Mouse (Mus musculus) neural tube, embryonic 15.5 days (tissue): ENCODE measurements around the gene Inafm2. TPM values are rescaled to one million over a fixed set of nuclear protein-coding genes. Genes with fewer than 3 reads are reported as not detected.
A peak's percentile ranks its signal among the peaks of the same experiment; 100 is the strongest.

Experiments
- ATAC-seq: fragments of 200-750 bp; cut with Nextera tagmentation; 2 replicates; pipeline ENCODE4 v1.8.0; 2017; ENCODE audit warnings: mild to moderate bottlenecking, moderate TSS enrichment, moderate library complexity; ENCODE audit not compliant: low FRiP score
- H3K27ac ChIP-seq: fragments of 300-500 bp; sonication (generic); replicated peaks from 2 replicates; pipeline ENCODE4 v1.5.1; 2015; ENCODE audit warnings: mild to moderate bottlenecking, inconsistent platforms
- H3K27me3 ChIP-seq: fragments of 300-500 bp; sonication (generic); replicated peaks from 2 replicates; pipeline ENCODE4 v1.6.1; 2015; ENCODE audit warnings: inconsistent platforms
- H3K36me3 ChIP-seq: fragments of 300-500 bp; sonication (generic); 2 replicates; pipeline ENCODE4 v1.6.1; 2015; ENCODE audit warnings: inconsistent platforms
- H3K4me1 ChIP-seq: fragments of 300-500 bp; sonication (generic); 2 replicates; pipeline ENCODE4 v1.6.1; 2015; ENCODE audit warnings: inconsistent platforms
- H3K4me2 ChIP-seq: fragments of 300-500 bp; sonication (generic); 2 replicates; pipeline ENCODE4 v1.6.1; 2015; ENCODE audit warnings: inconsistent platforms, mild to moderate bottlenecking, moderate library complexity
- H3K4me3 ChIP-seq: fragments of 300-500 bp; sonication (generic); replicated peaks from 2 replicates; pipeline ENCODE4 v1.5.1; 2015; ENCODE audit warnings: mild to moderate bottlenecking, inconsistent platforms
- H3K9ac ChIP-seq: fragments of 300-500 bp; sonication (generic); replicated peaks from 2 replicates; pipeline ENCODE4 v1.6.1; 2015; ENCODE audit warnings: mild to moderate bottlenecking, inconsistent platforms
- H3K9me3 ChIP-seq: fragments of 300-500 bp; sonication (generic); replicated peaks from 2 replicates; pipeline ENCODE4 v1.6.1; 2016; ENCODE audit warnings: inconsistent platforms
- WGBS: fragments of 180-500 bp; shearing (Covaris S2); methylation state at CpG from one replicate; pipeline ENCODE4 v1.1.7; 2015; ENCODE audit warnings: mixed read lengths; 5-methylcytosine and 5-hydroxymethylcytosine counted together
- polyA plus RNA-seq: library from polyadenylated mRNA; unstranded; fragments of >200 nt; fragmentation: Nextera tagmentation; extraction: Ambion mirVana; gene quantifications from 2 replicates; pipeline ENCODE4 v1.2.1, GENCODE M21; 2015

The Inafm2 gene
- polyA plus RNA-seq, 1 experiment from 2014 or later, result 22.0 TPM

GRCm38 (mm10) chr2:118776295-118776694 is 30.7 kb downstream of the Inafm2 start:
- peaks cover 28% of the 10 kb centered on the region for H3K4me1 ChIP-seq
- no peaks in the 10 kb centered on the region for H3K36me3 ChIP-seq
- H3K9ac ChIP-seq, result no peak overlapping the region; the same call in 1 of the 2 replicates
- H3K27me3 ChIP-seq, result no peaks in the 10 kb centered on the region
- no peak overlapping the region for H3K27ac ChIP-seq
- ATAC-seq, result no peak
- no peaks in the 10 kb centered on the region for H3K9me3 ChIP-seq
- no peak overlapping the region for H3K4me3 ChIP-seq
- H3K4me2 ChIP-seq, result no peak overlapping the region
- WGBS, result 79% methylated on average over 2 of the region's 2 CpGs

DNA sequence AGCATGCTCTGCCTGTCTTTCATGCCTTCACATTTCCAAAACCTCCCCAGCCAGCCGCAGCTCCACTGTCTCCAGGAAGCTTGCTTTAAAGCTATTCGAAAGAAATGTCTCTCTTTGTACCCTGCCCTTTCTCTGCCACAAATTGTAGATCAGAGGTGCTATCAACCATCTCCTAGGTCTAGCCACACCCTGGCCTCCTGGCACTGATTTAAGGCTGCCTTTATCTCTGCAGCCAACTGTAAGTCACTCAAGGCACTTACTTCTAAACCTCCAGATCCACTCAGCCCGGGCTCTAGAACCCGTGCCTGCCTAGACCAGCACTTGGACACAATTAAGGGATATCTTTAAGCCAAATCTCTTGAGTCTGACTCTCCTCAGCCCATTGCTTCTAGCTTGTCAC is 32.9 kb downstream of the Inafm2 start:
- H3K9me3 ChIP-seq, result no peaks in the 10 kb centered on the region
- no peaks in the 10 kb centered on the region for H3K27me3 ChIP-seq
- H3K36me3 ChIP-seq, result no peaks in the 10 kb centered on the region
- no peak for ATAC-seq
- WGBS, result 86% methylated on average over 4 of the region's 4 CpGs
- H3K4me2 ChIP-seq, result no peak overlapping the region
- H3K9ac ChIP-seq, result no peak overlapping the region
- no peak overlapping the region for H3K4me3 ChIP-seq
- H3K27ac ChIP-seq, result no peak overlapping the region
- peaks cover 31% of the 10 kb centered on the region for H3K4me1 ChIP-seq

DNA sequence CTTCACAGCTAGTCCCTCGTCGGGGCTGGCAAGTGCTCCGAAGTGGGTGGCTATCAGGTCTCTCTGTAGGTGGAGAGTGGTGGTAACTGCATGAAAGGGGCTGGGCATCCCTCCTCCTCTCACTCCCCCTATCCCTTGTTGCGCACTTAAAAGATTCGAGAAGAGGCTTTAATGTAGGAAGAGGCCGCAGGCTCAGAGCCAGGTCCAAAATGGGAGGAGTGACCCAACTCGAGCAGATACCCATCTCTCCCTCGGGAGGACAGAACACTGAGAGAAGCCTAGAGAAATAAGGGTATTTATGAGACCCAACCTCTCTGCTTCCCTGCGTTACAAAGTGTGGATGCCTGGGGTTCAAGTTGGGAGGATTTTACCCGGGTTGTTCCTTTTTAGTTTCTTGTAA is 33.5 kb downstream of the Inafm2 start:
- peak; percentile 35 for ATAC-seq
- Histone ChIP-seq H3K27ac (peak overlapping the region; percentile 87), H3K9me3 (no peaks in the 10 kb centered on the region), H3K4me2 (peak overlapping the region; percentile 69), H3K4me3 (peak overlapping the region; percentile 53), H3K27me3 (no peaks in the 10 kb centered on the region), H3K9ac (no peak overlapping the region; the same call in 1 of the 2 replicates), H3K36me3 (no peaks in the 10 kb centered on the region), H3K4me1 (peaks cover 31% of the 10 kb centered on the region)
- 5% methylated on average over 10 of the region's 10 CpGs for WGBS

DNA sequence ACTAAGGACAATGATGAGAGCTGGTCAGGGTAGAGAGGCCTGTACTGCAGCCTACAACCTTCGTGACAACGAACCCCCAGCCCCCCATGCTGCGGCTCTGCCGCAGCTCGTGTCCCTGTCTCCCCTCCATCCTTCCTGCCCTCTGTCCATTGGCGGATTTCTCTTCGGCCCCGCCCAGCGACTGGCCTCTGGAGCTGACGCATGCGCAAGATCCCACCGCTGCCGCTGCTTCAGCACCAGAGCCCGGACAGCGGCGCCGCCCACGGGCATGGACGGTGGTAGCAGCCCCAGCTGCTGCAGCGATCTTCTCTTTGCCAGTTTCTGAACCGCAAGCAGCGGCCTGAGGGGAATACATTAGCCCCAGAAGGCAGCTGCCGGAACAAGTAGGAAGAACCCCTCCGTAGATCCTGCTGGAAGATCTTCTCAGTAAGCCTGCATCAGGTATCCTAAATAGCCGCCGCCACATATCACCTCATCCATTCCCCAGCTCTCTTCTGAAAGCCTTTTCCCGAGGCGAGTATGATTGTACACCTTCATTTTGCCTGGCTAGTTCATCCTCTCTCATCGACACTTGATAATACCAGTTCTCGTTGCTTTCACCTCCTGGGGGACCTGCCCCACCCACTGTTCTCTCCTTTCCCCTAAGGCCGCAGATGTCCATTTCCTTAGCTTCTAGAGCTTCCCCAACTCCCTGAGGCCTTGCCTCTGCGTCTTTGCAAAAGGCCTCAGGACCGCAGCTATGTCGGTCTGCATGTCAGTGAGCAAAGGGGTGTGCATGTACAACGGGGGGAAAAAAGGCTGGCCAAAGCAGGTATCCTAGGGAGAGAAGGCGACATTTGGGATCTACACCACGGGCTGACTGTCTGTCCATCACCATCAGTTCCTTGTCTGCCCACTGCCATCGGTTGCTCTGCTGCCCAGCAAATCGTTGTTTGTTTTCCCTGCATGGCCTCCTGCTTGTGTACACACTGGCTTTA is 34.2 kb downstream of the Inafm2 start, which contains the start of gene Disp2:
TSS of gene Disp2 (plus strand) at position 216 of the 977 bp plus-strand sequence.
- Histone ChIP-seq H3K27me3 (no peaks in the 10 kb centered on the region), H3K27ac (peak within 1 kb of the TSS; percentile 87), H3K36me3 (no peaks in the 10 kb centered on the region), H3K9ac (peak within 1 kb of the TSS; percentile 65), H3K9me3 (no peaks in the 10 kb centered on the region), H3K4me2 (peak within 1 kb of the TSS; percentile 69), H3K4me1 (peaks cover 31% of the 10 kb centered on the region), H3K4me3 (peak within 1 kb of the TSS; percentile 53)
- ATAC-seq, result peak; percentile 96
- 9% methylated on average over 39 of the region's 39 CpGs for WGBS

- no peaks in the 10 kb centered on the region for H3K9me3 ChIP-seq
- peak overlapping the region; percentile 69 for H3K4me2 ChIP-seq
- no peak overlapping the region for H3K27ac ChIP-seq
- H3K27me3 ChIP-seq, result no peaks in the 10 kb centered on the region
- H3K9ac ChIP-seq, result no peak overlapping the region
- no peak for ATAC-seq
- WGBS, result 48% methylated on average over 1 of the region's 1 CpGs
- H3K4me3 ChIP-seq, result no peak overlapping the region; the same call in 1 of the 2 replicates
- peaks cover 4% of the 10 kb centered on the region for H3K36me3 ChIP-seq
- H3K4me1 ChIP-seq, result peaks cover 24% of the 10 kb centered on the region
Observed at GRCm38 (mm10) chr2:118781115-118781514, 35.6 kb downstream of the Inafm2 start.

- H3K4me1 ChIP-seq, result peaks cover 24% of the 10 kb centered on the region
- H3K27me3 ChIP-seq, result no peaks in the 10 kb centered on the region
- no peak overlapping the region for H3K4me3 ChIP-seq
- H3K9me3 ChIP-seq, result no peaks in the 10 kb centered on the region
- H3K4me2 ChIP-seq, result no peak overlapping the region
- H3K36me3 ChIP-seq, result peaks cover 15% of the 10 kb centered on the region
- 72% methylated on average over 4 of the region's 4 CpGs for WGBS
- no peak overlapping the region for H3K27ac ChIP-seq
- ATAC-seq, result no peak
- H3K9ac ChIP-seq, result no peak overlapping the region
Observed at GRCm38 (mm10) chr2:118782303-118782702, 36.7 kb downstream of the Inafm2 start.

DNA sequence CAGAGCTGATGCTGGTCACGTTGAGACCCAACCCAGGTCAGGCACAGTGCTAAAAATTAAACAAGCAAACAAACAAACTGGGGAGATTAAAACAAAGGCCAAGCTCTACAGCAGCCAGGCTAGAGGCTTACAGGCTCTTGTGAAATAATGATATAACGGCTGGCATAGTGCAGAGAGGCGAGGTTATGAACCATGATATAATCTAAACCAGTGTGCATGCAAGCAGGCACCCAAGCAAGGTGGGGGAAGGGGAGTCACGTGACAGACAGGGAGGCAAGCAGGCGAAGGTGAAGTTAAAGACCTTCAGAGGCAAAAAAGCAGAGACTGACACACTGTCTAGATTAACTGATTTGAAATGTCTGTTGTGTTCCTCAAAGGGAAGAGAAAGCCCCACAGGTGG is 37.5 kb downstream of the Inafm2 start:
- Histone ChIP-seq H3K4me3 (no peak overlapping the region), H3K9ac (no peak overlapping the region), H3K27ac (no peak overlapping the region), H3K27me3 (no peaks in the 10 kb centered on the region), H3K9me3 (no peaks in the 10 kb centered on the region), H3K4me1 (peaks cover 24% of the 10 kb centered on the region), H3K4me2 (no peak overlapping the region), H3K36me3 (peaks cover 22% of the 10 kb centered on the region)
- WGBS, result 69% methylated on average over 5 of the region's 5 CpGs
- ATAC-seq, result no peak

DNA sequence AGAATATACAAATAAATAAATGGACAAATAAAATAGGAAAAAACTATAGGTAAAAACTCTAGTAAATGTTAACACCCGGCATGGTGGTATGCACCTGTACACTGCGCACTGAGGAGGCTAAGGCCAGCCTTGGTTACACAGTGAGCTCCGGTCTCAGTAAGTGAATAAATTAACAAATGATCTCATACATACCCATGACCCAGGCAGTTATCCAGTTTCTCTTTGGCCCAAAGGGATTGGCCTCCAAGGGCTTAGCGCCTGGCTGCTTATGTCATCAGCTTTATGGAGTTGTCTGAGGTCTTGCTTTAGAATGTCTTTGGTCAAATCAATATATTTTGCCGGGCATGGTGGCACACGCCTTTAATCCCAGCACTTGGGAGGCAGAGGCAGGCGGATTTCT is 38.1 kb downstream of the Inafm2 start:
- Histone ChIP-seq H3K9me3 (no peaks in the 10 kb centered on the region), H3K36me3 (peaks cover 24% of the 10 kb centered on the region), H3K4me2 (no peak overlapping the region), H3K4me3 (no peak overlapping the region), H3K27me3 (no peaks in the 10 kb centered on the region), H3K4me1 (peaks cover 24% of the 10 kb centered on the region), H3K27ac (no peak overlapping the region), H3K9ac (no peak overlapping the region)
- 92% methylated on average over 7 of the region's 7 CpGs for WGBS
- no peak for ATAC-seq

GRCm38 (mm10) chr2:118786525-118786924 is 41.0 kb downstream of the Inafm2 start:
- Histone ChIP-seq H3K9me3 (no peaks in the 10 kb centered on the region), H3K27me3 (0 out of 2 replicates have a peak, but pooled peaks cover 3% of the 10 kb centered on the region), H3K4me2 (no peak overlapping the region), H3K27ac (no peak overlapping the region), H3K4me3 (no peak overlapping the region), H3K36me3 (peaks cover 52% of the 10 kb centered on the region), H3K9ac (no peak overlapping the region), H3K4me1 (peaks cover 12% of the 10 kb centered on the region; the same call in 1 of the 2 replicates)
- no peak for ATAC-seq
- WGBS, result 87% methylated on average over 5 of the region's 5 CpGs

DNA sequence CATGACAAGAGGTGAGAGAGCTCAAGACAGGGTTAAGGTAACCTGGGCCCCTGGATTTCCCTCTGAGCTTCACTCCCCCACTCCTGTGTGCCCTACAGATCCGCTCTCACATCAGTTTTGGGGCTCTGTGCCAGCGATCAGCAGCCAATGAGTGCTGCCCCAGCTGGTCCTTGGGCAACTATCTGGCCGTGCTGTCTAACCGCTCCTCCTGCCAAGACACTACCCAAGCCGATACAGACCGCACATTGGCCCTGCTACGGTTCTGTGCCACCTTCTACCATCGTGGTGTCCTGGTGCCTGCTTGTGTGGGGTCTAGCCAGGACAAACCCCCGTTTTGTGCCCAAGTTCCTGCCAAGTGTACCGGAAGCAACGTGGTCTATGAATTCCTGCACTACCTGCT is 43.9 kb downstream of the Inafm2 start:
- ATAC-seq, result no peak
- no peaks in the 10 kb centered on the region for H3K9me3 ChIP-seq
- no peak overlapping the region for H3K27ac ChIP-seq
- peaks cover 3% of the 10 kb centered on the region; the same call in 1 of the 2 replicates for H3K27me3 ChIP-seq
- no peak overlapping the region for H3K9ac ChIP-seq
- peaks cover 80% of the 10 kb centered on the region for H3K36me3 ChIP-seq
- WGBS, result 83% methylated on average over 11 of the region's 11 CpGs
- H3K4me2 ChIP-seq, result no peak overlapping the region
- no peak overlapping the region for H3K4me3 ChIP-seq
- peaks cover 10% of the 10 kb centered on the region; the same call in 1 of the 2 replicates for H3K4me1 ChIP-seq

DNA sequence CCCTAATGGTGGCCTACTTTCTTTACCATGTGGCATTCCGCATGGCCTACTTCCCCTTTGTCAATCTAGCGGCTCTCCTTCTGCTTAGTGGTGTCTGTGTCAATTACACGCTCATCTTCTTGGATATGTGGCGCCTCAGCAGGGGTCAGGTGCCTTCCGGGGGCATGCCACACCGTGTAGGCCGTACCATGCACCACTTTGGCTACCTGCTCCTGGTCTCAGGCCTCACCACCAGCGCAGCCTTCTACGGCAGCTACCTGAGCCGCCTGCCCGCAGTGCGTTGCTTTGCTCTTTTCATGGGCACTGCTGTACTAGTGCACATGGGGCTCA is 44.6 kb downstream of the Inafm2 start:
- 43% methylated on average over 12 of the region's 12 CpGs for whole genome bisulfite sequencing
- H3K9ac ChIP-seq, result no peak overlapping the region
- H3K4me2 ChIP-seq, result peak overlapping the region; percentile 44
- H3K4me1 ChIP-seq, result peaks cover 10% of the 10 kb centered on the region; the same call in 1 of the 2 replicates
- peaks cover 80% of the 10 kb centered on the region for H3K36me3 ChIP-seq
- peaks cover 3% of the 10 kb centered on the region; the same call in 1 of the 2 replicates for H3K27me3 ChIP-seq
- H3K9me3 ChIP-seq, result no peaks in the 10 kb centered on the region
- no peak overlapping the region for H3K4me3 ChIP-seq
- H3K27ac ChIP-seq, result no peak overlapping the region
- ATAC-seq, result peak; percentile 55
